Mouse (Mus musculus) thymus, postnatal 4 days (tissue): ENCODE data around the gene Kcnk15.

ENCODE experiments used
- DNase-seq: peaks from one replicate; pipeline ENCODE4 v3.0.0; 2021

The Kcnk15 gene

DNA sequence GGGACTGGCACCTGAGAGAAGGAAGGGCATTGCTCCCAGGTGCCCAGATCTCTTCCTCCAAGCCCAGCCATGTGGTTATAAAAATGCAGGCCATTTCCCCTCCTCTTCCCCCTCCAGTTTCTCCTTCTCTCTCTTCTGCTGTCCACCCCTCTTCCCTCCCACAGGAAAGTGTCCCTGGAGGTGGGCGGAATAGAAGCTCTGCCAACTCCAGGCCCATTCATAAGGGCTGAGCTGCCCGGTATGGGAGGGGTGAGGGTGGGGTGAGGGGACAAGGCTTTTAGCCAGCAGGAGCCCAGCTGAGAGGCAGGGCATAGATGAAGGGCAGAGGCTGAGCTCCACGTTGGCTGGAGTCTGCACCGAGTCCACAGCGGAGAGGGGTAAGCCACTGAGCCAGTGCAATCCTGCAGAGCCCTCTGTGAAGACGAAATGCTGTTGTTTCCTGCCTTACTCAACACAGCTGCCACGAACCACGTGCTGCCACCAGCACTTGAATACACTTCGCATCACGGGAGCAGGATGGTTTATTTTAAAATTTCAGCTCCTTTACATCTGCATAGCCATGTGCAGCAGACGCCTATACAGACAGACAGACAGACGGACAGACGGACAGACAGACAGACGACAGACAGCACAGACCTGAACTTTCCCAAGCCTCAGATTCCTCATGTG, 23.5 kb downstream of the Kcnk15 start:
- DNase-seq = no peak

DNA sequence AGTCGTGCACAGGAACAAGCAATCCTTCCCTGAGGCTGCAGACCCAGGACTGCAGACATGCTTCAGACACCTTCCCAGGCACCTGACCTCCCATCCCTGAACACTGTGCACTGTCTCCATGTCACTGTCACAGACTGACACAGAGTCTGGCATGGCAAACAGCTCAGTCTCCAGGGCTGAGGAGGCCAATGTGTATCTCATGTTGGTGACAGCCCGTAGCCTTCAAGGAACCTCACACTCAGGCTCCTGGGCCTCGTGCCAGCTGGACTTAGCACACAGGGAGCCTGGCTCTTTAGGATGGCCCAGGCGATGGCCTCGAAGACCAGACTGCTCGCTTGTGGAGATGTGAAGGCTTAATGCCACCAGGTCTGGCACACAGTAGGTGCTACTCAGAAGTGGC, 27.4 kb downstream of the Kcnk15 start:
- no peak for DNase-seq

GRCm38 (mm10) chr2:163882859-163883652, 29.6 kb downstream of the Kcnk15 start:
- no peak for DNase-seq

DNA sequence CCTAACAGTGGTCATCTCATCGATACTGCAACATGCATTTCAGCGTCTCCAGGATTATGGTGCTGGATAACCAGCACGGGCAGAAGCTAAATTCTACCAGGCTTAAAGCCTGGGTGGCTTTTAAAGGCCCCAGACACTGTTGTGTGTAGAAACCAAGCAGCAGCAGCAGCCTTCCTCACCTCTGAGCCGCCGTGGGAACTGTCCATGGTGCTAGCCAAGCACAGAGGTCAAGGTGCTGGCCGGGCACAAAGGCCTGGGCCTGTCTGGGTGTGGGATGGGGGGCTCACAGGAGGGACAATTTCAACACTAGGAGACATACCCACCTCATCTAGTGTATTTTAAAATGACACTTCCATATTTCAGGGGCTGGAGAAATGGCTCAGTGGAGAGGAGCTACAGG, 36.0 kb downstream of the Kcnk15 start:
- DNase-seq = peak; percentile 58

- DNase-seq = no peak
These were observed 37.1 kb downstream of the Kcnk15 start for GRCm38 (mm10) chr2:163890586-163890985.

- no peak for DNase-seq
These were observed 37.8 kb downstream of the Kcnk15 start for GRCm38 (mm10) chr2:163891271-163891670.

DNA sequence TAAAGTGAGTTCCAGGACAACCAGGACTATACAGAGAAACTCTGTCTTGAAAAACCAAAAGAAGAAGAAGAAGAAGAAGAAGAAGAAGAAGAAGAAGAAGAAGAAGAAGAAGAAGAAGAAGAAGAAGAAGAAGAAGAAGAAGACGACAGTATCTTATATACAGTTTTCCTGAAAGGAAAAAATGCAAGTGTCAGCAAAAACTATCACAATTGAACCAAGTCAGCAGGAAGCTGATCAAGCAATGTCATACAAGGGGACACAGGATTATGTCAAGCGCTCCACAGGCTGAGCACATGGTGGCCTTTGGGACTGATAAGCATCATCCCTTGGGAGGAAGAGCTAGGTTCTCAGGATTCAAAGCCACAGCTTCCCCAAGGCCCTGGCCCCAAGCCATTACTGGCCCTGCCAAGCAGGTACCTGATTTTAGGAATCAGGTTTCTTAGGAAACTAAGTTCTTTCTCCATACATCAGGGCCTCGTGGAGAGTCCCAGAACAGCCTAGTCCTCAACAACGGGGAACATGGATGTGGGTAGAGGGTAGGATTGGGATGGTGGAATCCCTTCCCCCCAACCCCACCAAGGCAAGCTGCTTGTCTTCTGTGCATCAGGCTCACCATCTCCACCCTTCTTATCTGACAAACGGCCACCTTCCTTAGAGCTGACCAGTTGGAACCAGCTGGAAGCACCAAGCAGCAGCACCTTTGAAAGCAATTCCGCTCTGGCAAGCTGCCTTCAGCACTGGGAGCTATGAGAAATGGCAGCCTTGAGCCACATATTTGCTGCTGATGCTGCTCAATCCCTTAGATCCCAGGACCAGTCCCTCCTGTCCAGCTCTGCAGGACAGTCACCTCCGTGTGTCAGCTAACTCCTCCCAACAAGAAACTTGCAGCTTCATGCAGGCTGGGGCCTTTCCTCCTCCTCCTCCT, 40.3 kb downstream of the Kcnk15 start:
- DNase-seq = no peak

DNA sequence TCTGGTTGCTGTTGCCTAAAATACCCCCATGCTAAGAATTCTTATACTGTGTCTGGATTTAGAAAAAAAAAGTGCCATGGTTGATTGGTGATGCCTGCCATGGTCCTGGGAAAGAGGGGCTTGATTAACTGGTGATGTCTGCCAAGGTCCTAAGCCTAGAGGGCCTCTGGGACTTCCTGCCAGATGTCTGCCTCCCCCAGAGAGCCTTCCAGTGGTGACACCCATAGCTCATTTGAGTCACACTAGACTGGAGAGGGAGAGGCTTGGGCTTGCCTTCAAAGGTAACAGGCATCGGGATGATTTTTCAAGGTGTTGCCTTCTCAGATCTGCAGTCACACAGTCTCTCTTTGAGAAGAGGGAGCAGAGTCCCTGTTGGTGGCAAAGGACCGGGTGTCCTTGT, 41.7 kb downstream of the Kcnk15 start:
- DNase-seq = no peak

DNA sequence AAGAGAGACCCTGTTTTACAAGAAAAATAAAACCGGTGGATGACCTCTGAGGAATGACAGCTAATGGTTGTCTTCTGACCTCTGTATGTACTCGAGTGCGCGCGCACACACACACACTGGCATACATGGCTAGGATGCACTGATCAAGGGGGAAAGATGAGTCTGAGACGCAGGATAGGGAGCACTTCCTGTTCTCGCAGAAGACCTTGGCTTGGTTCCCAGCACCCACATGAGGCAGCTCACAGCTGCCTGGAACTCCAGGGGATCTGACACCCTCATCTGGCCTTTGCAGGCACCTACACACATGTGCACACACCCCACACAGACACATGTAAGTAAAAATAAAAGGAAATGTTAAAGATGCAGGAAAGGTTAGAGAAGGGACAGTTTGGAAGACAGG, 43.6 kb downstream of the Kcnk15 start:
- no peak for DNase-seq

DNA sequence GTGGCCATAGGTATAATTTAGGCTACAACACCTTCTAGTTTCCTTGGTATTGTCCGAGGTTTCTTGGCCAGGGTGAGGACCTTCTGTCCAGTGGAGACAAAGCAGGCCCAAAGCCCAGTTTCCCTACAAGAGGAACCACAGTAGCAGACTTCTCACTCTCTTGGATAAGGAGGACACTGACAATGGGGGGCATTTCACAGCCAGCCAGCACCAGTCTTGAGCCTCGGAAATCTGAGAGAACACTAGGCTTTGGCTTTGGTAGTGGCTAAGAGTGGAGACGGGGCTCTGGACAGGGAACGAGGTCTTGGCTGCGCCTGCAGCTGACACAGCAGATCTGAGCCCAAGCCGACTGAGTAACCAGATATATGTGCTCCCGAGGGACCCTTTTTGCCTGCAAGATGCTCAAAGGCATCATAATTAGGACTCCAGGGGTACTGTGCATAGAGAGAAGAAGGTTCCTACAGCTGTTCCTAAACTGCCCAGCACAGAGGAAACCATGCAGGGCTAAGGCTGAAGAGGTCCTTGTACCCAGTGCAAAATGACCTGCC, 44.6 kb downstream of the Kcnk15 start:
- no peak for DNase-seq

- no peak for DNase-seq
These were observed 46.5 kb downstream of the Kcnk15 start for GRCm38 (mm10) chr2:163899910-163900411.

DNA sequence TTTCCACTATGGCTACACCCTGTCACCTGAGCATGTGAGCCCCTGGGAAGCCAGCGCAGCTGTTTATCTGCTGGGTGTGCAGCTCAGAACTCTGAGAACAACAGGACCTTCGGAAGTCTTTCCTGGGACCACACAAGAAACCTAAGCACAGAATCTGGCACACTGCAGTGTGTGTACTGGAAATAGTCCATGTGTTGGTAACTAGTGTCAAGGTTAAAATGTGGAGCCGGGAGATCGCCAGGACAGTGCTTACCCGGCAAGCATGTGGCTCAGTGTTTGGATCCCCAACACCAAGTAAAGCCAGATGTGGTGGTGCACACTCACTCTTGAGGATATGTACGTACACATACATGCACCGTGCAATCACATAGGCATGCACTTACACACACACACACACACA, 47.6 kb downstream of the Kcnk15 start:
- DNase-seq = no peak

DNA sequence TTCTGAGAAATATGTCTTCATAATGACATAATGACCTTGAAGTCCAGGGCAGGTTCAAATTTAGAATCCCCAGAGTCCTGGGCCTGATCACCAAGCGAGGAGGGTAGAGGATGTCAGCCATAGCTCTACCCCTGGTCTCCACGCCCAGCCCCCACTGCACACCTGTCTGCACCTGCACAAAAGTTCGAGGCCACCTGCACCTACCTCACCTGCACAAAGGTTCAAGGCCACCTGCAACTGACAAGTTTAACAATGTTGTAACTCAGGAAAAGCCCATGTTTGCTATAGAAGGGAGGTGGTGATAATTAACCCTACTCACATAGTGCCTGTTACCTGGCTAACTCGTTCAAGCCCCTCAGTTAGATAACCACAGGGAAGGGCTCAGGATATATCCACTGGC, 49.0 kb downstream of the Kcnk15 start:
- no peak for DNase-seq

DNA sequence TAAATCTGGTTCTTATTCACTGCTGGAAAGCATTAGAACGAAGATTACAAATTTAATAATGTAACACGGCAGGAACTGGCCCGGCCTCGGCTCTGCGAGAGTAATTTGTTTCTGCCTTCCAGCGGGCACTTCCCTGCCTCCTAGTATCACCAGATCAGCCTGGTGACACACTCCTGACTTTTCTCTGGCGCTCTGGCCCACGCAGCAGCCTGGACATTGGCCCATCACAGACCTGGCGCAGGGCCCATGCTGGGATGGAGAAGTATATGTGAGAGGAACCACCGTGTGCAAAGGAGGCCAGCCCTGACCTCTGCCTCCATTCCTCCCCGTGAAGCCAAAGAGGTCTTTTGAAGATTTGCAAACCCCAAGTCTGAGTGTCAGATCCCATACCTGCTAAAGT, 50.0 kb downstream of the Kcnk15 start:
- DNase-seq = no peak

GRCm38 (mm10) chr2:163904323-163904722, 50.9 kb downstream of the Kcnk15 start:
- DNase-seq = no peak

DNA sequence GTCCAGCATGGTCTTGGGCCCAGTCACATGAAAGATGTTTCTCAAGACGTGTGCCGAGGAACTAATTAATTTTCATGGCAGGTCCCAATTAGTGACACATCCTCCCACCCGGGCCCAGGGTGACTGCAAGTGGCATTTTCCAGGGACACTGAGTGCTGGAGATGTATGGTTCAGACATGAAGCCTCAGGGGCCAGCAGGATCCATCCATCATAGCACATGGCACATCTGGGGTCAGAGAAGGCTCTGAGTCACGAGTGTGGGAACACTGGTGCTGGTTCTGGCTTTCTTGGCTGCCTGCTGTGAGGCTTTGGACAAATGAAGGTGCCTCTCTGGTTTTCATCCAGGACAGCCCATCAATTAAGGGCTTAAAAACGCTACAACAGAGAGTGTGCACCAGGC, 53.7 kb downstream of the Kcnk15 start:
- no peak for DNase-seq
